Mouse (Mus musculus) kidney, adult 8-10 months (tissue): ENCODE data around the gene Wdr60.

Experiments used
- DNase-seq, 2 experiments: peaks; one replicate each; pipeline ENCODE4 v3.0.0; 2022

Gene Wdr60

GRCm38 (mm10) chr12:116265275-116265674, 2.5 kb upstream of the Wdr60 start:
- no peak for DNase-seq

DNA sequence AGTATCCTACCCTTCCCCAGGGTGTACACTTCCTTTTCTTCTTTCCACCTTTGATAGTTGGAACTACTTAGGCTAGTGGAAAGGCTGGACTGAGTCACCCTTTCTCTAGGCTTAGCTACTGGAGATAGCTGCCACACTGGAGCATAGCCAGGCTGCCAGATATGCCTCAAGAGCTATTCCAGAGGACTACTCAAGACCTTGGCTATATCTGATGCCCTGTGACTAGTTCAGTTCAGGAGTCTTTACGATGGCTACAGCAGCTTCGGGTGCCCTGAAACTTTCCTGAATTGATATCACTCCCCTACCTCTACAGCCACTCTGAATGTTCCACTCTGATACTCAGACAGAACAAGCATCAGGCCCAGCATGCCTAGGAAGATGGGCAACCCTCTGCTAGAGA, 1.9 kb upstream of the Wdr60 start:
- no peak for DNase-seq

DNA sequence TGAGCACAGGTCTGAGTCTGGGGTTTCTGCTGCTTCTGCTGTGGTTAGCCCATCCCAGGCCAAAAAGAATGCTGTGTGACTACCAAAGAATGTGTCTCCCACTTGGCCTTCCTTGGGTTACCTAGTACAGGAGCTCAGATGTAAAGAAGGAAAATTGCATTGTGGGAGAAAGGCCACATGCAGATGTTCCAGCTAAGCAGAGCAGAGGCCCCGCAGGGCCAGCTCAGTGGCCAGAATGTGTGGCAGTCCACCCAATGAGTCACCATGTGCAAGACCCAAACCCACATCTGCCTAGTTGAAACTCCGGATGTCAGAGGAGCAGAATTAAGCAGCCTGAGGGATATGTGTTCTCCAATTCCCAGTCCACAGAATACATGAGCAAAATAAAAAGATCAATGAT, 4.5 kb downstream of the Wdr60 start:
- DNase-seq, result no peak

GRCm38 (mm10) chr12:116255636-116256035, 7.2 kb downstream of the Wdr60 start:
- no peak for DNase-seq

DNA sequence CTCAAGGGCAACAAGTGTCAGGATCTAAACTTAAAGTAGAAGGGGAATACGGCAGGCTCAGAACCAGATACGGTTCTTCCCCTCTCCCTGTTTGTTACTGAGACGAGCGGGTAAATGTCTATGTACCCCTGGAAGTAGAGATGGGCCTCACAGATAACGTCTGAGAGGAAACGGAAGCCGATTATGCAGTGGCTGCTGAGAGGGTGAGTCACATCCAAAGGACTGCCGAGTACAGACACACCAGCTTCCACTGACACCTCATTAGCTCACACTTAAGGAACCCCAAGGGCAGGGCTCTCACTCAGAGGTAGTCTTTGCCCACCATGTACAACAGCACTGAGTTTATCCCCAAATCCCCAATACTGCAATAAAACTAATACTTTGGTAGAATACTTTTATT, 8.2 kb downstream of the Wdr60 start:
- no peak for DNase-seq

DNA sequence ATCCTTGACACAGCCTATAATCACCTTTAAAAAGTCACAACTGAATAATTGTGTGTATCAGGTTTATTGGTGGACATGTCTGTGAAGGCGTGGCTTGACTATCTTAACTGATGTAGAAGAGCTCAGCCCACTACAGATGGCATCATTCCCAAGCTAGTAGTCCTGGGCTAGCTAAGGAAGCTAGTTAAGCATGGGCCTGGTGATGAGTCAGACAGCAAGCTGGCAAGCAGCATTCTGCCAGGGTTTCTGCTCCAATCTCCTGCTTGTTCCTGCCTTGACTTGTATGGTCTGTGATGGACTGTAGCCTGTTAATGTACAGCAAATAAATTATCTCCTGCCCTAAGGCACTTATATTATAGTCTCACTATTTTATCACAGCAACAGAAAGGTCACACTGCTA, 18.2 kb downstream of the Wdr60 start:
- no peak for DNase-seq

- DNase-seq, result no peak
Measured at GRCm38 (mm10) chr12:116238803-116239202, 24.0 kb downstream of the Wdr60 start.

DNA sequence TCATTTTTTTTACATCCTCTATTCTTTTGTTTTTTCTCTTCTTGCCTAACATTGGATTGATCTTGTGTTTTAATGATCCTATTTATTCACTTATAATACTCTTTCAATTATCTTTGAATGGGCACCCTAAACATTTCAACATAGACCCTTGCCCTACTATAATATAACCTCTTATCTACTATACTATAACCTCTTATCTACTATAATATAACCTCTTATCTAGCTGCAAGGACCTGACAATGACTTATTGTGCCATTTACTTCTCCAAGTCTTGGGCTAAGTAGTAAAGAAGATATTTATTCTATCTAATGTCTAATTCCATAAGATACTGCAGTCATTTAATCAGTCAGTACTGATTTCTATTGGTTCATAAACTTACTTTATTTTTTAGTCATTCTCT, 24.5 kb downstream of the Wdr60 start:
- DNase-seq, result no peak

GRCm38 (mm10) chr12:116236658-116237057, 26.2 kb downstream of the Wdr60 start:
- DNase-seq, result no peak

DNA sequence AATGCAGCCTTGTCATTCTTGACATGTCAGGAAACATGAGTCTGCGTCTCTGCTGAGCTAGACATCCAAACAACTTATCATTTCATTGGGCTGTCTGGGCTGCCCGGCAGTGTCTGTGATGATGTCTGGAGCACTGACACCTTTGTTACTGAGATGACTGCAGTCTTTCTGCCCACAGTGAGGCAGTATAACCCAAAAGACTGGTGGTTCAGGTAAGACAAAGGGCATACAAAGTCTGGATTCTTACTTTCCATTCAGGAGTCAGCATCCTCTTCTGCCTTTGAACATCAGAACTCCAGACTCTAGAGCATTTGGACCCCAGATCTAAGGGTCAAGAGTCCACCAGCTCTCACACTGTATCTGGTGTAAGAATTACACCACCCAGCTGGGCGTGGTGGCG, 27.5 kb downstream of the Wdr60 start:
- DNase-seq, result peak in 1 of 2 experiments; percentile 4

DNA sequence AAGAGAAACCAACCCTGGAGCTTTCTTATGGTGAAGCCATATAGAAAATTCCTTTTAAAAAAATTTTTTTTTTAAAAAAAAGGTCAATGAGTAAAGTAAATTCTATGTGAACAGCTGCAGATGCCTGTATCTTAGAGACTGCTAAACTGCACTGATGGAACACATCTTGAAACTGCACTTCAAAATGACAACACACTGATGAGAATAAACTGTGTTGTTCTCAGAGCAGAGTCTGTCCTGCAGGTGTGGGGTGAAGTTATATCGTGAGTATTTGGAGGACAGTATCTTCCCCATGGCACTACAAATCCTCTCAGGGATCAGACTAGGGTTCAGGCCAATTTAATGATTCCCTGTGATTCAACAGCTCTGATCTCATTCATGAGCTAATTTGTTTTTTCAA, 30.8 kb downstream of the Wdr60 start:
- no peak for DNase-seq

GRCm38 (mm10) chr12:116231612-116232011, 31.2 kb downstream of the Wdr60 start:
- peak; percentile 68 to 90 for DNase-seq

DNA sequence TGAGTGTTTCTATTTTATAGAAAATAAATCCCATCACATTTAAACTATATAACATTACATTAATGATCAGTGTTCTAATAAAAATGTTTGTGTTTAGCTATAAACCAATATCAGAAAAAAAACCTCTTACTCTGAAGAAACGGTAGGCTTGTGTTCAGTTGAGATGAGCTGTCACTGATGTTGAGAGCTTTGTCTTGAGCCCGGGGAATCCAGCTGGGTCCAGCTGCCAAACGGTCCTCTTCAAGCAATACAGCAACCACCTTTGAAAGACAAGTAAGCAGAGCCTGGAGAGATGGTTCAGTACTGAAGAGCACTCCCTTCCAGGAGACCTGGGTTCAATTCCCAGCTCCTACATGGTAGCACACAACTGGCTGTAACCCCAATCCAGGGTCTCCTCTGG, 33.4 kb downstream of the Wdr60 start:
- DNase-seq, result no peak

GRCm38 (mm10) chr12:116226289-116227057, 36.3 kb downstream of the Wdr60 start:
- DNase-seq, result no peak

DNA sequence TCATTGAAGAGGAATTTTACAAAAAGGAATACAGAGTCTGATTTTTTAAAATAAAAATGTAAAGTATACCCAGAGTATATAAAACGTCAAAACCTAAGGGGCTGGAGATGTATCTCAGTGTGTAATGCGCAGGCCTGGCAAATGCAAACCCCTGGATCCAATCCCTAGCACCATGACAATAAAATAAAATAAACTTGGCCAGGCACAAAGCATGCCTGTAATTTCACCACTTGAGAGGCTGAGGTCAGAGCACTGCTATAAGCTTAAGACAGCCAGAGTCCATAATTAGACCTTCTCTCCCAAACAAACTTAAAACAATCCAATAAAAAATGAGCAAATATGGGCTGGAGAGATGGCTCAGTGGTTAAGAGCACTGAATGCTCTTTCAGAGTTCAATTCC, 39.7 kb downstream of the Wdr60 start:
- no peak for DNase-seq

GRCm38 (mm10) chr12:116207486-116207885, 55.3 kb downstream of the Wdr60 start:
- DNase-seq, result no peak

- no peak for DNase-seq
Measured at GRCm38 (mm10) chr12:116205726-116206125, 57.1 kb downstream of the Wdr60 start.

- peak; percentile 4 to 48 for DNase-seq
Measured at GRCm38 (mm10) chr12:116202176-116202981, 60.4 kb downstream of the Wdr60 start.

DNA sequence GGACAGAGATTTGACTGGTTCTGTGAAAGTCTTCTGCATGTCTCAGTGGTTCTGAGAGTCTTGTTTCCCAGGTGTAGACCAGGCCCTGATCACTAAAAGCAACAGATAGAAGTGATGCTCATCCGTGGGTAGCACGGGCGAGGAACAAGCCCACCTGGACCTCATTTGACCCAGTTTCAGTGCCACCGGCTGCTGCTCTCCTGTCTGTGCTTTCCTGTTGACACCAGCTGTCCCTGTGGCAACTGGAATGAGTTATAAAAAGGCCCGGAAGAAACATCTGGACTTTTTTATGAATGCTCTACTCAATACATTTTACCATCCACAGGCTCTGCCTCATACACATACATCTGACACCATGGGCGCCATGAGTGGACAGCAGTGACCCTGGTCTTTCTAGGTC, 64.0 kb downstream of the Wdr60 start:
- DNase-seq, result no peak

- DNase-seq, result no peak
Measured at GRCm38 (mm10) chr12:116196221-116196620, 66.6 kb downstream of the Wdr60 start.

DNA sequence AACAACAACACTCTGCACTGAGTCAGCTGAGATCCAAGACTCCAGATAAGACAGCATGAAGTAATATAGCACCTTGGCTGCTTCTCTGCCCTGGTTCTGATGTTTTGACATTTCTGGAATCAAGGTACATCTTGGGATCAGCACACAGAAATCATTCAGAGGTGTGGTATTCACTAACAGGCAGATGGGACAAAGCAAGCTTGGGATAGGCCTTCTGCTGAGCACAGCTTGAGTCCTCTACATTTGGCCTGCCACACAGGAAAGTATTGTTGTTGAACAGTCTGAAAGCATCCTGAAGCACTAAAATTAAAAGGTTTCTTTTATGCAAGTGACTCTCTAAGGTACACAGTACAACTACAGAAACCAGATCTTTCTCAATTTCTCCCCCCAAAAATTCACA, 68.2 kb downstream of the Wdr60 start:
- no peak for DNase-seq

GRCm38 (mm10) chr12:116193952-116194351, 68.9 kb downstream of the Wdr60 start:
- no peak for DNase-seq

DNA sequence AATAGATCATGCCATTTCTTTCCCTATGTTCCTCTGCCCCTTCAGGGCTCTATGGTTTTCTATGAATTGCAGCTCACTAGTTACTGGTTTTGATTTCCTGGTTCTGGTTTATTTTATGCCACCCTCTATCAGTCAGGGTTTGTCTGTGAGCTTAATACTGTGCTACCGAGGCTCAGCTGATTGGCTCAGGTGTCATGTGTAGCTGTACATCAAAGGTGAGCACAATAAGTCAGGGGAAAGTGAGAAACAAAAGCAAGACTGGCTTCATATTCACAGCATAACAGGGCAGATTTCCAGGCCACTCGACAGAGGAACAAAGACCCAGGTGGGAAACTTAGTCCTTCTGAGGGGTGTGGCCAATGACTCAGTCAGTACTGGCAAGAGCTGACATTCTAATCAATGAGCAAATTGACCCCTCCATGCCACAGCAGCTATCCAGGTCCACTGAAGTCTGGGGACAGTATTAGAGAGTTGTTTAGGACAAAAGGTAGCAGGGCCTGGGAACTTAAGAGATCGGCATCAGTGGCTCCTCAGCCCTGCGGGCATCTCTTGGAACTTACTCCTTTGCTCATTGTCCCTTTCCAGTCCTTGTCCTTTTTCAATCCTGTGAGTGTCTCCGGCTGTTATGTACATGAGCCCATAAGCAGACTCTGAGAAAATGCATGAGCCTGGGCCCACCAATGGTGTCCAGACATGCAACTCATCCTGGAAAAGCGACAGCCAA, 79.4 kb downstream of the Wdr60 start:
- DNase-seq, result no peak

- DNase-seq, result no peak
Measured at GRCm38 (mm10) chr12:116182376-116182775, 80.4 kb downstream of the Wdr60 start.
